Mouse (Mus musculus): Measurements from ENCODE around the gene Gm20721.
A peak's percentile ranks its signal among the peaks of the same experiment; 100 is the strongest.
"Not testable (repeated sequence)": the region's sequence is repeated elsewhere in the genome, so short reads cannot be mapped to it uniquely, and the experiment has no call there.

Gene Gm20721

DNA sequence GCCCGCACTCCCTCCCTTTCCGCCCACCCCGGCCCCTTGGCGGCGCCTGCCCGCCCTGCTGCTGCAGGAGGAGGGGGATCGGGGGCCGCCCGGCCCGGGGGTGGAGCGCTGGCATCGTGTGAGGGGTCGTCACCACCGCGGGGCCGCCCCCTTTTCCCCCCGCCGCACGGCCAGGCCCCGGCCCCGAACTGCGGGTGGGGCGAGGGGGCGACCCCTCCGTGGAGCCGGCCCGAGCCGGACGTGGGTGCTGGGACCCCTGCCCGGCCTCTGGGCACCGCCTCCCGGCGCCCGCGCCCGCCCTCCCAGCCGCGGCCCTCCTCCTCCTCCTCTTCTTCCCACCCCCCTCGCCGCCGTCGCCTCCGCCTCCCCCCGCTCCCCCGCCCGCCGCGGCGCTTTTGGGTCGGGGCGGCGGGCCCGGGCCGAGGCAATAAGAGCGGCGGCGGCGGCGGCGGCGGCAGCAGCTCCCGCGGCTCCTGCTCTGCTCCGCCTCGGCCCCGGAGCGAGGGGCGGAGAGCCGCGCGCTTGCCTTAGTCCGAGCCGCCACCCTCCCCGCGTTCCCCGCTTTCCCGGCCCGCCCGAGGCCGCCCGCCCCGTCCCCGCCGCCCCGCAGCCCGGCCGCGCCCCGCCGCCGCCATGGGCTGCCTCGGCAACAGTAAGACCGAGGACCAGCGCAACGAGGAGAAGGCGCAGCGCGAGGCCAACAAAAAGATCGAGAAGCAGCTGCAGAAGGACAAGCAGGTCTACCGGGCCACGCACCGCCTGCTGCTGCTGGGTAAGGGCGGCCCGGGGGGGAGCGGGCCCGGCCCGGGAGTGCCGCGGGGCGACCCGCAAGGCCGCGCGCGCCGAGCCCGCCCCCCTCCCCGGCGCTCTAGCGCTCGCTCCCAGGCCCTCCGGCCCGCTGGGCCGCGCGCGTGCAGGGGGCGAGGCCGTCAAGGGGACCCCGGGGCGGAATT is 16.6 kb downstream of the Gm20721 start:
- peak; percentile 91 for DNase-seq (ENCODE audit: low spot score)

DNA sequence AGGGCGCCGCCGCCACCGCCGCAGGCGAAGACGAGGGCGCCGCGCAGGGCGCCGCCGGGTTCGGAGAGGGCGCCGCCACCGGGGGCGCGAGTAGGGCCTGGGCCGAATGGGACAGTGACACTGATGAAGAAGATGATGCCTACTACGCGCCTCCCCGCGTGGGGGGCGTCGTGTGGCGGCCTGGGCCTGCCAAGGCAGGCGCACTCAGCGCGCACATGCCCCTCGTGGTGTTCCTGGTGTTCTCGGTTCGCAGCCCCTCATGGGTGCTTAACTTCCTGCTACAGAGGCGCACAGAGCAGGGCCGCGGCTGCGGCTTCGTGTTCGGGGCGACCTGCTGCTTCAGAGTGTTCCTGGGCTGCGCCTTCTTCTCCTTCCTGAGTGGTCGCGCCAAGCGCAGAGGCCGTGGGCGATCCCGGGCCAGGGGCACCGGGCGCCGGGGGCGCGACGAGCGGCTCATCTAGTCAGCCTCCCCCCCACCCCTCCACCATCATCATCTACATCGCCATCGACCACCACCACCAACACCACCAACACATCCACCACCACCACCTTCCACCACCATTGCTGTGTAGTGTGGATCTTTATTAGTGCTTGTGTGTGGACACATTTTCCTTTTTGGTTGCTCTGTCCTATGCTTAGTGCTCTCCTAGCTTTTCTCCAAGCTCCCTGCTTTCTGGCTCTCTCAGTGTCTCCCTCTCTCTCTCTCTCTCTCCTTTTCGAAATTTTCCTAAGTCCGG is 17.4 kb downstream of the Gm20721 start:
- peak; percentile 54 for DNase-seq (ENCODE audit: low spot score)

DNA sequence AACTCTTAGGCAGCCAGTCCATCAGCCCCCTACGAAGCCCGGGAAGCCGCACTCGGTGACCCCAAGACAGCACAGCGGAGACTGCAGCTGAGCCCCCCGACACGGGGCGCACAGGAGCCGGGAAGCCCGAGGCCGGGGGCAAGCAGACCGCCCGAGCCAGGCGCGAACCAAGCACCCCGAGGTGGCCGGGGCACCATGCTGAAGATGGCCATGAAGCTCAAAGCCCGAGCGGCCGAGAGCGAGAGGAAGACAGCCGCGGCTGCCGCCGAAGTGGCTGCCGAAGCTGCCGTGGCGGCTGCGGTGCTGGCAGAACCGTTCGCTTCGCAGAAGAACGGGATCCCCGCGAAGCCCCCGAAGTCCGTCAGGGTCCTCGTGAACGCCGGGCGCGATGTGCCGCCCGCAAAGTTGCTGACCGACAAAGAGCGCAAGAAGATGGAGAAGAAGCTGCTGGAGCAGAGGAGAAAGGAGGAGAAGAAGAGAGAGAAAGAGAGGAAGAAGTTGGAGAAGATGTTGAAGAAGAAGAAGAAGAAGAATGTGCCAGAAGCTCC is 18.1 kb downstream of the Gm20721 start:
- DNase-seq (ENCODE audit: low spot score) = peak; percentile 57

DNA sequence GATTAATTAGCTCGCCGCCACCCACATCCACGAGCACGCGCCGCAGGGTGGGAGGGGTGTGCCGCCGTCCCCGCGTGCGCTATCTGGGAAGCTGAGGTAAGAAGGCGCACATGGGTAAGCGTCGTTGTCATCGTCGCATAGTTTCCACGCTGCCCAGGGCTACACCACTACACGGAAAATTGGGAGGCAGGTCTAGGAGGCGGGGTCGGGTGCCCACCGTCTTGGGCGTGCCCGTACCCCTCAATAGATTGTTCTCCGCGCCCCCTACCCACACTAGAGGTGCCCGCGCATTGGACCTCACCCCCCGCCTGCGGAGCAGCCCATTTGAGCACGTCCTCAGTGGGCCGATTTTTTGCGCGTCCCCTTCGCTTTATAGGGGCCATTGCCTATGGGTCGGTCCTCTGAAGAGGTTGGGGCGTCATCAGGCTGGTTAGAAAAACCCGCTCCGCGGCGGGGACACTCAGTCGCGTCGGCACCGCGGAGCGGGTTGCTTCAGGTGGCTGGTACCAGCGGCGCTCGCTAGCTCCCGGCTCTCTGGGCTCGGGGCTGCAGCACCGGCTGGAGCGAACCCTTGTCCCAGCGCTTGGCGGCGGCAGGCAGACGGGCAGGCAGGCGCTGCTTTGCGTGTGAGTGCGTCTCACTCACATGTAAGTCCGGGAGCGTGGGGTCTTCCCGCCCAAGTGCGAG is 19.1 kb downstream of the Gm20721 start:
- peak; percentile 74 for DNase-seq (ENCODE audit: low spot score)

DNA sequence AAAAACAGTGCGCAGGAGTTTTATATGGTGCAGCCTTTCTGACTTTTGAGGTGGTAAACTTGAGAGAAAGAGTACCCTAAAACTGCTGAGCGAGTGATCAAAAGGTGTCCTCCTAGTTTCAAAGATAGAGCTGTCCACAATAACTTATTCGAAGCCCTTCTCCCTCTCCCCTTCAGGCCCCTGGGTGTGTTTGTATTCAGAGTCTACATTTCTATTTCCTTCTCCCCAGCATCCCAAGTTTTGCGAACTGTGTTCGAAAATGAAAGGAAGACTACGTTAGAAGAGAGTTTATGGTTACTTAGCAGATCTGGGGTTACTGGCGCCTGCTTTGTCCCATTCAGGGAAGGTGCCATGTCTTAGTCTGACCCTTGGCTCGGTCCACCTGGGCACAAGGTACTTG is 20.0 kb downstream of the Gm20721 start:
- no peak for DNase-seq (ENCODE audit: low spot score)

DNA sequence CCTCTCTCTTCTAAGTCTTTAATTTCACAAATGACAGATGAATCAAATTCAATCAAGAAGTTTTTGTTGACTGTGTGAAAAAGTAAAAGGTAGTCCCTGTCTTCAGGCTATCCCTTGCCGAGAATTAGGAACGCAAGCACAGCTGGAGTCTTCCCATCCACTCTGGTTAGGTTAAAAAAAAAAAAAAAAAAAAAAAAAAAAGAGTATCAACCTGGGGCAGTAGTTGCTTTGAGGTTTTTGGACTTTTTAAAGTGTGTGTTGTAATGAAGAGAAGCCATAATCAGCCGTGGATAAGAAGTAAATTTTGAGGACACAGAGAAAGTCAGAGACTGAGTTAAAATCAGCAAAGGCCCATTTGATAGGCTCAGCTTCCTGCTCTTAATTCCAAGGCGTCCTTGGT is 20.5 kb downstream of the Gm20721 start:
- no peak for DNase-seq (ENCODE audit: low spot score)

DNA sequence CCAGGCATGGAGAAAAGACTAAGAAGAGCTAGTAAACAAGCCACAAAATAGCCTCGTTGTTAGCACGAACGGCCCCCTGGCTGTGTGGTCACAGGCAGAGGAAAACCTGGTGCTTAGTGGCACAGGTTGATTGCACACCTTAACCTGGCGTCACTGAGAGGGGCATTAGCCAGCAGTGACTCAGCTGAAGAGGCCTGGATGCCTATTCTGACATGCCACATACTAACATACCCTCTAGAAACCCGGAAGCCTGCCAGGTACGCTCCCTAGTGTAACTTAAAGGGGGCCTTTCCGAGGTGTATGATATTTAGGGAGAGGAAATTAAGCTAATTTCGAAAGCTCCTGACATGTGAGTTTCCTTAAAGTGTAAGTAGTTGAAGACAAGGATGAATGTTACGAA is 29.9 kb downstream of the Gm20721 start:
- no peak for DNase-seq (ENCODE audit: low spot score)

DNA sequence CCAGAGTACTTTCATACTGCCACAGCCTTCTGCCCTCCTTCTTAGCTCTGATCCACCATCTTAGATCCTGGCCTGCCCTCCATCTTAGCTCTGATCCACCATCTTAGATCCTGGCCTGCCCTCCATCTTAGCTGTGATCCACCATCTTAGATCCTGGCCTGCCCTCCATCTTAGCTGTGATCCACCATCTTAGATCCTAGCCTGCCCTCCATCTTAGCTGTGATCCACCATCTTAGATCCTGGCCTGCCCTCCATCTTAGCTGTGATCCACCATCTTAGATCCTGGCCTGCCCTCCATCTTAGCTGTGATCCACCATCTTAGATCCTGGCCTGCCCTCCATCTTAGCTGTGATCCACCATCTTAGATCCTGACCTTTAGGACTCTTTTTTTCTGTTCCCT is 31.1 kb downstream of the Gm20721 start:
- not testable (repeated sequence) for DNase-seq (ENCODE audit: low spot score)

DNA sequence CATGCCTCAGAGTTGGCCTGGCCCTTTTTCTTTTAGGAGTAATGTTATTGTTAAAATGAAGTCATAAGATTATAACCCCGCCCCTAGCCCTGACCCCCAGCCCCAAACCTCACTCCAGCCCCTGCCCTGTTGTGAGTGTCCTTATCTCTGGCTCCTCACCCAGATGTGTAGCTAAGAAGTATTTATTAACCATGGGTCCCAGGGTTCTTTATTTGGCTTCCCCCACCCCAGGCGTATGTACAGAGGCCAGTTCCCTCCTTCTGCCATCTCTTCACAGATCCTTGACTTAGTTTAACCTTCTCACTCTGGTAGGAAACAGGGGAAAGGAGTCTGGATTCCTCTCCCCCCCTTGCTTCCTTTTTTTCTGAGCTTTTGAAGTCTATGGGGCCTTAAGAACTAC is 33.9 kb downstream of the Gm20721 start:
- no peak for DNase-seq (ENCODE audit: low spot score)

DNA sequence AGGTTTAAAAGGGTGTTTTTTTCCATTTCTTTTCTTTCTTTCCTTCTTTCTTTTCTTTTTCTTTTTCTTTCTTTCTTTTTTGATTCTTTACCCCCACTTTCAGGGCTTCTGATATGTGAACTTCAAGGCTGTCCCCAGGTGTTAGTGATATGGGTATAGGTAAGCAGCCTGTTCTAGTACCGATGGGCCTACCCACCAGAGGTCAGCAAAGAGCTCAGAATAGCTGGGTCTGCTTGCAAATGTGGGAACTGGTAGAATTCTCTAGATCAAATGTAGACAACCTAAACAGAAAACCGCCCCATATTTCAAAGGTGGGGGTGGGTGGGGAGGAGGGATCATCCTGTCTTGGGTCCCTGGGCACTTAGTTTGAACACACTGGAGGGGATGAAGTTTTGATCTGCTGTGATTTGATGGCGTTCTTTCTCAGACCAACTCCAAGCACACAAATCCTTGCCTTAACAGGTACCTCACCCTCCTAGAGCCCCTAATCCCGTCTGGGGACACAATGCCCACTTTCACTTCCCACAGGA is 34.3 kb downstream of the Gm20721 start:
- peak; percentile 88 for DNase-seq (ENCODE audit: low spot score)

DNA sequence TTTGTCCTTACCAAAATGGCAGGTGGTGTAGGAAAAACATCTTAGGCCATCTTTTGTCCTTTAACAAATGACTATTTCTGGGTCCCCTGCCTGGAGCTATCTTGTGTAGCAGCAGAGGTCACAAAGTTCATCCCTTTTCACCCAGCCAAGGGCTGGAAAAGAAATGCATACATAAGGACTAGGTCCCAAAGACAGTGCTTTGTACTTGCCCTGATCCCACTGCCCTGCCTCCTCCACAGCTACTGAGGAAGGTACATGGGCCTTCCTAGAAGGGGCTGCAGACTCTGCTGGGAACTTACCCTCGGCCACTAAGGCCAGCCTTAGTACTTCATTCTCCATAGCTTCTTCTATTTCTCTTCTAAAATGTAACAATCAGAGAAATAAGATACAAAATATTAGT is 34.9 kb downstream of the Gm20721 start:
- no peak for DNase-seq (ENCODE audit: low spot score)

DNA sequence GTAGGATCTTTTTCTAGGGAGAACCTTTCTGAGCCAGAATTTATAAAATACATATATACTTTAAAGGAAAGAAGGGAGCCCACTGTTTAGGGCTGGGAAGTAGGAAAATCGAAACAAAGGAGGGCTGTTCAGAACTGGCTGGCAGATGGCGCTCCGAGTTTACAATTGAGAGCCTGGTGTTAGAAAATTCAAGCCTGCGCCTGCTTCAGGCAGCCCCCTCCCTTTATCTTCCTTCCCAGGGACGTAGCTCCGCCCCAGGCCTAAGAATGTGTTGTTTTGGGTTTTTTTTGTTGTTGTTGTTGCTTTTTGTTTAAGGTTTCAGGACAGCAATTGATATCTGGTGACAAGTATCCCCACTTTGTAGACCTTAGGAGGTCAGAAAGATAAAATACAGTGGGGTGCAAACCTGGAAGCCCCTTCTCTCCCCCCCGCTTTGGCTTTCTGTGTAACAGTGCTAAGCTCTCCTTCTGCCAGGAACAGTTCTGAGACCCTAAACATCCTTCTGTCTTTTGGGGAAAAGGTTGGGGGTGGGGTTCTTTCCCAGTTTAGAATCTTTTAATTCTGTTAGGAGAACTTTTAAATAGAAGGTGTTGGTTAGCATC is 35.5 kb downstream of the Gm20721 start:
- peak; percentile 77 for DNase-seq (ENCODE audit: low spot score)

DNA sequence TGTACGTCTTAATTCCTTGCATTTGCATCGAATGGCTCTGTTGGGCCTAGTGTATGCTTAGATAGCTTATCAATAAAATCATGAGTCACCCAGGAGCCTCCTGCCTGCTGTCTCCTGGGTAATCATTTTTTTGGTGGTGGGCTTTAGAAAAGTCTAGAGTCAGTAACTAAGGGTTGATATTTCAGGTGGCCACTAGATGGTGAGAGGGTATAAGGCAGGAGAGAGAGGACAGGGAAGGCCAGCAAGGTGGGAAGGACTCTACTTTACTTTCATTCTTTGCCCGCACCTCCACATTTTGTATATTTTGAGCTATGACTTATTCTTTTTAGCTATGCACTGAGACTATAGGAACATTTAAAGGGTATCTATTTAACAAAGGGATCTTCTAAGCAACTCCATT is 38.6 kb downstream of the Gm20721 start:
- no peak for DNase-seq (ENCODE audit: low spot score)

DNA sequence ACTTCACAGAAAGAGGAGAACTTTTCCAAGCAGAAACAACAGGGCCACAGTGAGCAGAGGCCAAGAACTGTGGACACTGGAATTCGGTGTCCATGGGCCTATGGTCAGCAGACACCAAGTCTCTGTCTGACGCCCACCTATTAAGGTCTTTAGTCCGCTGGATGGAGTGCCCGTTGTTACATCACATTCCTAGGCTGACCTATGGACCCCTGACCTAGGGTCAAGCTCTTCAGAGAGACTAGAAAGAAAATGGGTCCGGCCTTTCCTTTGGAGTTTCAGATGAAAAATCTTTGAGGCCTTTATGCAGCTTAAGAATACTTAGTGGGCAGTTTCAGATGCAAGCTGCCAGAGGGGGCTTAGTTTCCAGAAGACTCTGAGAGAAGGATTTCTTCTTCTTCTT is 40.9 kb downstream of the Gm20721 start:
- DNase-seq (ENCODE audit: low spot score) = no peak

DNA sequence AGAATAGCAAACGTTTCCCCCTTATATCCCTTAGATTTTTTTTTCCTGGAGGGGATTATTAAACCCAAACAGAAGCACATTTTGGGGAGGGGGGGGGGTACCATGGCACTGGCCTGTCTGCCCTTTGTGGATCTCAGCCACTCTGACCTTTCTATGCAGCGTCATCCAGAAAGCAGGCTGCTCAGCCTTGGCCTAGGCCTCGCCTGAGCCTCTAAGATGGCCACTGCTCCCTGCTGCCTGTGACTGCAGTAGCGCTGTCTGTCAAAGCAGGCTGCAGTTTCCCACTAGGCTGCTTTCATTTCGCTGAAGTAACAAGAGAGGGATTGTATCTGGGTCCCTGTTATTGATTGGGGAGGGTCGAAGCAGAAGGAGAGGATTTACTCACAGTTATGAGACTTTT is 44.0 kb downstream of the Gm20721 start:
- DNase-seq (ENCODE audit: low spot score) = no peak

DNA sequence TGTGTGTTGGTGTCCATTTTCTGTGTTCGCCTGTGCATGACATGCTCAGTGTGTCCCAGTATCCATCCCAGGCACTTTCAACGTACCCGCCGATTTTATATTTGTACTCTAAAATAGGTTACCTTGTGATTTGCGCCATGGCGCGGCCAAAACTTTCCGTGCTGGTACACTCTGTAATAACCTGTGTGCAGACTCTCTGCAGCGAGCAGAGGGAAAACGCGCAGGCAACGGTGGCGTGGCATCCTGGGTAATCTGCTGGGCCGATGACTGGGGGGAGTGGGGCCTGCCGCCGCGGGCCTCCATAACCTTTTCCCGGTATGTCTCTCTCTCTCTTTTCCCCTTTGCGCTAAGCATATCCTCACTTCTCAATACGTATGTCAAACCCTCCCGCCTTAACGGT is 45.8 kb downstream of the Gm20721 start:
- no peak for DNase-seq (ENCODE audit: low spot score)

DNA sequence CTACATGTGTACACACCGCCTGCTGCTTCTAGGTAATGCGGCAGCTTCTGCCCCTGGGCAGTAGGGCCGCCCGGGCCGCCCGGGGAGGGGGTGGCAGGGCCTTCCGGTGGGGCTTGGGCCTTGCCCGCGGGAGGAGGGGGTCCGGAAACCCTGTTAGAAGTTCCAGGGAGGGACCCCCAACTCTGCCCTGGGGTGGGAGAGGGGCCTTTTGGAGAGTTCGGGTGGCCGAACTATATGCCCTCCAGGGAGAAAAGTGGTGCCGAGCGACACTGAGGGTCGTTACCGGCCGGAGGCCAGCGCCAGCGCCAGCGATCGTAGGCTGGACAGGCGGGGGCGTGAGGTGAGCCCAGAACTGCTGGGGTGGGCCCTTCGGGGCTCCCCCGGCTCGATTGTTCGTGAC is 46.3 kb downstream of the Gm20721 start:
- no peak for DNase-seq (ENCODE audit: low spot score)

DNA sequence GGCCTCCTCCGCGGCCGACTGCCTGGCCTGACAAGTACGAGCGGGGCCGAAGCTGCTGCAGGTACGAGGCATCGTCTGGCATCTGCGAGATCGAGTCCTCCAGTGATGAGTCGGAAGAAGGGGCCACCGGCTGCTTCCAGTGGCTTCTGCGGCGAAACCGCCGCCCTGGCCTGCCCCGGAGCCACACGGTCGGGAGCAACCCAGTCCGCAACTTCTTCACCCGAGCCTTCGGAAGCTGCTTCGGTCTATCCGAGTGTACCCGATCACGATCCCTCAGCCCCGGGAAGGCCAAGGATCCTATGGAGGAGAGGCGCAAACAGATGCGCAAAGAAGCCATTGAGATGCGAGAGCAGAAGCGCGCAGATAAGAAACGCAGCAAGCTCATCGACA is 46.7 kb downstream of the Gm20721 start:
- no peak for DNase-seq (ENCODE audit: low spot score)

DNA sequence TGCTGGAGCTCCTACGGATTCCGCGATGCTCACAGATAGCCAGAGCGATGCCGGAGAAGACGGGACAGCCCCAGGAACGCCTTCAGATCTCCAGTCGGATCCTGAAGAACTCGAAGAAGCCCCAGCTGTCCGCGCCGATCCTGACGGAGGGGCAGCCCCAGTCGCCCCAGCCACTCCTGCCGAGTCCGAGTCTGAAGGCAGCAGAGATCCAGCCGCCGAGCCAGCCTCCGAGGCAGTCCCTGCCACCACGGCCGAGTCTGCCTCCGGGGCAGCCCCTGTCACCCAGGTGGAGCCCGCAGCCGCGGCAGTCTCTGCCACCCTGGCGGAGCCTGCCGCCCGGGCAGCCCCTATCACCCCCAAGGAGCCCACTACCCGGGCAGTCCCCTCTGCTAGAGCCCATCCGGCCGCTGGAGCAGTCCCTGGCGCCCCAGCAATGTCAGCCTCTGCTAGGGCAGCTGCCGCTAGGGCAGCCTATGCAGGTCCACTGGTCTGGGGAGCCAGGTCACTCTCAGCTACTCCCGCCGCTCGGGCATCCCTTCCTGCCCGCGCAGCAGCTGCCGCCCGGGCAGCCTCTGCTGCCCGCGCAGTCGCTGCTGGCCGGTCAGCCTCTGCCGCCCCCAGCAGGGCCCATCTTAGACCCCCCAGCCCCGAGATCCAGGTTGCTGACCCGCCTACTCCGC is 47.3 kb downstream of the Gm20721 start:
- DNase-seq (ENCODE audit: low spot score) = no peak

DNA sequence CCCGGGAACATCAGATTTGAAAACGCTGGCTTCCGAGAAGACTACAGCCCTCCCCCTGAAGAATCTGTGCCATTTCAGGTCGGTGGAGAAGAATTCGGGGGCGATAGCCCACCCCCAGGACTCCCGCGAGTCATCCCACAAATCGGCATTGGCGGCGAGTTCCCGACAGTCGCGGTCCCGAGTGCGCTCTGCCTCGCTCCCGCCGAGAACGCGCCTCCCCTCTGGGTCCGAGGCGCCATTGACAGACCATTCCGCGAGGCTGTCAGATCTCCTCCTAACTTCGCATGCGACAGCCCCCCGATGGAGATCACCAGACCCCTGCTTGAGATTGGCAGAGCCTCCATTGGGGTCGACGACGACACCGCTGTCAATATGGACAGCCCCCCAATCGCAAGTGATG is 48.0 kb downstream of the Gm20721 start:
- DNase-seq (ENCODE audit: low spot score) = no peak

DNA sequence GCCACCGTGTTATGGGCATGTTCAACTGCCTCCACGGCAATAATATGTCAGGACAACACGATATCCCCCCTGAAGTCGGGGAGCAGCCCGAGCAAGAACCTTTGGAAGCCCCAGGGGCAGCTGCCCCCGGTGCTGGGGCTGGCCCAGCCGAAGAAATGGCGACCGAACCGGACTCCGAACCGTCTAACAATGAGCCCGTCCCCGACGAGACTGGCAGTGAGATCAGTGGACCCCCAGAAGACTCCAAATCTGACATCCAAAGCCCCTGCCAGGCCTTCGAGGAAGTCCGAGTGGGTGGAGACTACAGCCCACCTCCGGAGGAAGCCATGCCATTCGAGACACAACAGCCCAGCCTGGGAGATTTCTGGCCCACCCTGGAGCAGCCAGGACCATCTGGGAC is 48.7 kb downstream of the Gm20721 start:
- DNase-seq (ENCODE audit: low spot score) = no peak
